Mouse (Mus musculus) cerebellum, postnatal 14 days (tissue): ENCODE results near the gene Tmem214.

Experiments used
- DNase-seq, 2 experiments: peaks; one replicate each; pipeline ENCODE4 v3.0.0; 2021; ENCODE audit warnings: mixed read lengths in 2 of 2

Gene Tmem214

DNA sequence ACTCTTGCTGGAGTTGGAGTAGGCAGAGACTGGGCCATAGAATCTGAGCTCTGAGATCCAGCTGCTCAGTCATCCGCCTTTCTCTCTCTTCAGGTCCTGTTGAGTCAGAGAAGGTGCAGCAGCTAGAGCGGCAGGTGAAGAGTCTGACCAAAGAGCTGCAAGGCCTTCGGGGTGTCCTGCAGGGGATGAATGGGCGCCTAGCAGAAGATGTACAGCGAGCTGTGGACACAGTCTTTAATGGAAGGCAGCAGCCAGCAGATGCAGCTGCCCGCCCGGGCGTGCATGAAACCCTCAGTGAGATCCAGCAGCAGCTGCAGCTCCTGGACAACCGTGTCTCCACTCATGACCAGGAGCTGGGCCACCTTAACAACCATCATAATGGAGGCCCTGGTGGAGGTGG lies 49.0 kb downstream of the Tmem214 start:
- no peak for DNase-seq

DNA sequence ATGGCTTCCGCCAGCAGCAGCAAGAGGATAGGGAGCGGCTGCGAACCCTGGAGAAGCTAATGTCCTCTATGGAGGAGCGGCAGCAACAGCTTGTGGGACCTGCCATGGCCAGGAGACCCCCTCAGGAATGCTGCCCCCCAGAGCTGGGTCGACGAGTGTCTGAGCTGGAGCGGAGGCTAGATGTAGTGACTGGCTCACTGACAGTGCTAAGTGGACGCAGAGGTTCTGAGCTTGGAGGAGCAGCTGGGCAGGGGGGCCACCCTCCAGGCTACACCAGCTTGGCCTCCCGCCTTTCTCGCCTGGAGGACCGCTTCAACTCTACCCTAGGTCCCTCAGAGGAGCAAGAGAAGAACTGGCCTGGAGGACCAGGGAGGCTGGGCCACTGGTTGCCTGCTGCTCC lies 49.5 kb downstream of the Tmem214 start:
- no peak for DNase-seq

DNA sequence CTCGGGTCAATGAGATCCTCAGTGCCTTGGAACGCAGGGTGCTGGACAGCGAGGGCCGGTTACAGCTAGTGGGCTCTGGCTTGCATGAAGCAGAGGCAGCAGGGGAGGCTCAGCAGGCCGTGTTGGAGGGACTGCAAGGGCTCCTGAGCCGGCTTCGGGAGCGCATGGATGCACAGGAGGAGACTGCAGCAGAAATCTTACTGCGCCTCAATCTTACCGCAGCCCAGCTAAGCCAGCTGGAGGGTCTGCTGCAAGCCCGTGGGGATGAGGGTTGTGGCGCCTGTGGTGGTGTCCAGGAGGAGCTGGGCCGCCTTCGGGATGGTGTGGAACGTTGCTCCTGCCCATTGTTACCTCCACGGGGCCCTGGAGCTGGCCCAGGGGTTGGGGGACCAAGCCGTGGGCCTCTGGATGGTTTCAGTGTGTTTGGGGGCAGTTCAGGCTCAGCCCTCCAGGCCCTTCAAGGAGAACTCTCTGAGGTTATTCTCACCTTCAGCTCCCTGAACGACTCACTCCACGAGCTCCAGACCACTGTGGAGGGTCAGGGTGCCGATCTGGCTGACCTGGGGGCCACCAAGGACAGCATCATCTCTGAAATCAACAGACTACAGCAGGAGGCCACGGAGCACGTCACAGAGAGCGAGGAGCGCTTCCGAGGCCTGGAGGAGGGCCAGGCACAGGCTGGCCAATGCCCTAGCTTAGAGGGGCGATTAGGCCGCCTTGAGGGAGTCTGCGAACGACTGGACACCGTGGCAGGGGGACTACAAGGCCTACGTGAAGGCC lies 50.3 kb downstream of the Tmem214 start:
- DNase-seq: no peak

DNA sequence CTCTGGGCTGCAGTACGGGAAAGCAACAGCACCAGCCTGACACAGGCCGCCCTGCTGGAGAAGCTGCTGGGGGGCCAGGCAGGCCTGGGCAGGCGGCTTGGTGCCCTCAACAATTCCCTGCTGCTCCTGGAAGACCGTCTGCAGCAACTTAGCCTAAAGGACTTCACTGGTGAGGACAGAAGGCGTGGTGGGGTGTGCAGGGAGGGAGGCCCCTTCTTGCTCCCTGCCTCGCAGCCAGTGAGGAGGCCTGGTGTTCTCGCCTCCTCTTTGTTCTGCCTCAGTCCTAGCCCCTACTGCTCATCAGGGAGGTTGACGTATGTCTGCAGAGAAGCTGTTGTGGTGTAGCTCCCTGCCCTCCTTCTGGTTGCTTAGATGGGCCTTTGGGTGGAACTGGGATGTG lies 50.9 kb downstream of the Tmem214 start:
- no peak for DNase-seq

DNA sequence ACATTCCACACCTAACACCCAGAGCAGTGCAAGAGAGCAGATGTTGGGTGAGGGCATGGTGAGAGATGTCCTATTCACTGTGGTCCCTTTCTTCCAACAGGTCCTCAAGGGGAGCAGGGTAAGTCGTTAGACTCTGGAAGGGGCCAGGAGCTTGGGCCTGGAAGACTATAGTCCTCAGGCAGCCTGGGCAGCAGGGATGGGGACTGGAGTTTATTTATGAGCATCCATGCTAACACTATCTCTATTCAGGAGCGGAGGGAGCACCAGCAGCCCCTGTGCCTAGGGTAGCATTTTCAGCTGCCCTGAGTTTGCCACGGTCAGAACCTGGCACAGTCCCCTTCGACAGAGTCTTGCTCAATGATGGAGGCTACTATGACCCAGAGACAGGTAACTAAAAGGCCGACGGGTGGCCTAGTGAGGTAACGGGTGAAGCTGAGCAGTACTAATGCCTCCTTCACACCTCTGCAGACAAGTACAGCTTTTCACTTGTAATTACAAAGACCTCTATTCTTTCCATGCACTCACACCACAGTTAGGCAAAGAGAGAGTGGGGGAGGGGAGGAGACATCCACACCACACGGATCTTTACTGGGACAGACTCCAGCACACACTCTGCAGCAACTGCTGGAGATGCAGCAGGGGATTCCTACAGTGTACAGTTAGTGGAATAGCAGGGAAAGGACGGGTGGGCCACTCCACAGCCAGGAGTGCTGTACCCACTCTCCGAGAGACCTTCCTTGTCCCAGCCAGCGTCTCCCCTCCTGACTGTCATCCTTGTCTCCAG lies 52.2 kb downstream of the Tmem214 start:
- no peak for DNase-seq

DNA sequence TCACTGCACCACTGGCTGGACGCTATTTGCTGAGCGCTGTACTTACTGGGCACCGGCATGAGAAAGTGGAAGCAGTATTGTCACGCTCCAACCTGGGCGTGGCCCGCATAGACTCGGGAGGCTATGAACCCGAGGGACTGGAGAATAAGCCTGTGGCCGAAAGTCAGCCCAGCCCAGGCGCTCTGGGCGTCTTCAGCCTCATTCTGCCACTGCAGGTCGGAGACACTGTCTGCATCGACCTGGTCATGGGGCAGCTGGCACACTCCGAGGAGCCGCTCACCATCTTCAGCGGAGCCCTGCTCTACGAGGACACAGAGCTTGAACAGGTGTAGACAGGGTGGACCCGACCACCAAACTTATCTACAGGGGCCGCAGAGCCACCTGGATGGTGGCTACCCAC lies 52.8 kb downstream of the Tmem214 start:
- peak in 1 of 2 experiments; percentile 26 for DNase-seq

DNA sequence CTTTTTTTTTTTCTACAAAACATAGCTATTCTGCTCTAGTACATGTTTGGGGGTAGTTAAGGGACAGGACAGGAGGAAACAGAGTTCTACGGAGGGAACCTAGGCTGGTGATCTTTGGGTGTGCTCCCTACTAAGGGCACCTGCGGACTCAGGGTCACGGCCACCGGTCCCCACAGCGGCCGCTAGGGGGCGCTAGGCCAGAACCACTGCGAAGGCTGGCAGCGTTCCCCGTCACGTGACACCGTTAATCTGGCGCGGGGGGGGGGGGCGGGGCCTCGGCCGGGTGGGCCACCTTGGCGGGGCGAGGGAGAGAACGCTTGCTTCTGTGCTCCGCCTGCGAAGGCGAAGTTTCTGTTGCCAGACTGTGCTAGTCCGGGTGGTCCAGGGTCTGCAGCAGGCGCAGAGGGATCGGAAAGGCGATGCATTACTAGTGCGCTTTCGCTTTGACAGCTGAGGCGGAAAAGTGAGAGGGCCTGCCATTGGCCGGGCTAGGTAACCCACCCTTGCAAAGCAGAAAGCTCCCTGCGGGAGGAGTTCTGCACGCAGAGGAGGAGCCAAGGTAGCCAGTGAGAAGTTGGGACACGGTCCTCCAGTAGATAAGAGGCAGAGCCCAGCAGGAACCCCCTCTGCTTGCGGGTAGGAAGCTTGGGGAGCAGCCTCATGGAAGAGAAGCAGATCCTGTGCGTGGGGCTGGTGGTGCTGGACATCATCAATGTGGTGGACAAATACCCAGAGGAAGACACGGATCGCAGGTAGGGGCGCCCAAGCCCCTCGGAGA lies 53.6 kb downstream of the Tmem214 start, which contains the start of gene Khk:
TSS of gene Khk (plus strand) at position 176 of the 778 bp plus-strand sequence.
- DNase-seq: peak; percentile 97 to 99

DNA sequence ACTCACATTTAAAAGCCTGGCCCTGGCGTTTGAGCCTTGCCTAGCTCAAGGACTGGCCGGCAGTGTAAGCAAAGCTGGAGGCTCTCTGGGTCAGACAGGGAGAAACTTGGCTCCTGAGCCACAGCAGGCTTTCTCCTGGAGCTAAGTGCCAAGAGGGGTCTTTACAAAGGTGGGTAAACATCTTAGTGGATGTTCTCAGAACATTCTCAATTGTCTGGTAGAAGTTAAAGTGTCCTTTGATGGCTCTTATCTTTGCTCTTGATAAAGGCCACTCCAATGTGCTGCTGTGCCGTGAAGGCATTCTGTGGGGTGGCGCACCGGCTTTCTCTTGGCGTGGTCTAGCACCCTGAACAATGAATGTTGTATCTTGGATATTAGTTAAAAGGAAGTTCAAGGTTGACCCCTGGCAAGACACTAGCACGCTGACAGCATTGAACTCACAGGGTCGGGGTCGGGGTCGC lies 54.8 kb downstream of the Tmem214 start:
- no peak for DNase-seq

DNA sequence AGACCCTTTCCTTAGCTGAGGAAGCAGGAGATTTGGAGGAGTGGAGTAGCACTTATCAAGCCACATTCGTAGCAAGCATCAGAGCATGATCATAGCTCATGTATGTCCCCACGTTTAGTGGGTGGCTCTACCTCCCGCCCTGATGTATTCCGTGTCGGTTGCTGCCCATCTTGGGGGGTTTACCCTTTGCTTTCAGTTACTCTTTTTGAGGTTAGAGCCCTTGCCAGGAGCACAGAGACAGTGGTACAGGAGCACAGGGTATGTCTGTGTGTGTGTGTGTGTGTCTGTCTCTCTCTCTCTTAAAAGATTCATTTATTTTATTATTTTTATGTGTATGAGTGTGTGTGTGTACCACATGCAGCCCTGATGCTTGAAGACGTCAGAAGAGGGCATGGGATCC lies 55.3 kb downstream of the Tmem214 start:
- no peak for DNase-seq

DNA sequence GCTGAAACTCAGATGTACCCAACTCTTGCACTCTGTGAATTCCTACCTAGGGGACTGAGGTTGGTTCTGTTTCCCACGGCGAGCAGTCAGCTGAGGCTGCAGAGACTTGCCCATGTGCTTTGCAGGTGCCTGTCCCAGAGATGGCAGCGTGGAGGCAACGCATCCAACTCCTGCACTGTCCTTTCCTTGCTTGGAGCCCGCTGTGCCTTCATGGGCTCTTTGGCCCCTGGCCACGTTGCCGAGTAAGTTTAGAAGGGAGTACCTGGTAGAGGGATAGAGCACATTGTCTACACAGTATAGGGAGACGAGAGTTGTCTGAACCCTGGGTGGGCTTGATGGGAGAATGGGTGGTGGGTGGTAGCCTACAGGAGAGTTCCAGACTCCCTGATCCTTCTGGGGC lies 56.8 kb downstream of the Tmem214 start:
- DNase-seq: no peak

DNA sequence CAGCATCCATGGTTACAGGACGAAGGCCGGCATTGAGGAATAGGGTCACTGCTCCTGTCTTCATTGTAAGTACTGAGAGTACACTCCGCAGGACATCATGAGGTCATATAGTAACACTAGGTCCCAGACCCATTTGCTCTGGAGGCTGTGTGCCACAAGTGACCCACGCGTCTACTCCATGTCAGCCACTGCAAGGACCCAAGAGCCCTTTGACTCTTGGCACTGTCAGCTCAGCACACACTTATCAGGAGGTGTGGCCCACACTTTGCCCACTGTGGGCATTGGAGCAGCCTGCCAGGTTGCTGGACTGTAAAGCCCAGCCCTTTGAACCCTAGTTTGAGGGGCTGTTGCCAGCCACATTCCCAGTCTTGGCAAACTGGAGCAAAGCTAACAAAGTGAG lies 57.4 kb downstream of the Tmem214 start:
- no peak for DNase-seq

DNA sequence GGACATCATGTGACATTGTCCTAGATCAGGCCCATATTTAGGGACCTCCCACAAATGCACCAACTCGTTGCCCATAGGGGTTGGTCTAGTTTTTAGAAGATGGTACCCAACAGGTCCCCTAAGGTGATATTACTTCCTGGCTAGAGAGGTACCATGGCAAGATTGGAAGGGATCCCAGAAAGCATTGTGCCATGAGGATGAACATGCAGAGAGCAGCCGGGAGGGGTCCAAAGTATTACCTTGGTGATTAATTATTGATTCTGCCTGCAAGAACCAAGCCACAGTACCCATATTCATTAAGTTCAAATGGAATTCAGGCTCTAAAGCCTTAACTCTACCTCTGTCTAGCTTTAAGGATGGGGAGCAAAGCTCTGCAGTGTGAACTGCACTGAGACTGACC lies 58.3 kb downstream of the Tmem214 start:
- DNase-seq: no peak

DNA sequence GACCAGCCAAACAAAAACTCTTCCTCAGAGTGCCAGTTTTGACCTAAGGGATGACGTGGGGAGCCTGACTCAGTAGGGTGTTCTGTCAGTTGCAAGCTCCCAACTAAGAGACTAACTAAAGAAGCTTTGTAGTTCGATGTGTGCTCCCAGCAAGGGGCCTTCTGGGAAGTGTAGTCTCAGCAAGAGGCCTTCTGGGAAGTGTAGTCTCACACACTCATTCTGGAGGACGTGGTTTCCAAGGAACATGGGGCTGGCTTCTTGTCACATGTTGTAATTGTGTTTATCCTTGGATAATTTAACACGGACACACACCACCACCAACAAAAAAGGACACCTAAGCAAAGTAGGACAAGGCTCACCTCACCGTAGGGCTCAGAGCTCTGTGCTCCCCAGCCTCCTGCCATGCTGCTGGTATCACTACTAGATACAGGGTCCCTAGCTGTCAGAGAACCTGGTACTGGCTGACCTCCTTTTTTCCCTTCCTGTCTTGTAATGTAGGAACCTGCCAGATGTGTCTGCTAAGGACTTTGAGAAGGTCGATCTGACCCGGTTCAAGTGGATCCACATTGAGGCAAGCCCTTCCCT lies 60.2 kb downstream of the Tmem214 start:
- peak in 1 of 2 experiments; percentile 52 for DNase-seq
